Mouse (Mus musculus) ES-E14 (cell line): ENCODE measurements at regions not wholly inside any gene's neighbourhood (a gene's known extent, or its start where the extent isn't known, plus 50 kb on each side); places are given as distances from the start of the nearest gene placed in this dataset.

Source experiments
- CHD2 ChIP-seq: IDR thresholded peaks from 2 replicates; pipeline ENCODE4 v1.6.1; 2014; ENCODE audit warnings: mild to moderate bottlenecking, low read depth, low read length, inconsistent platforms
- HCFC1 ChIP-seq: IDR thresholded peaks from 2 replicates; pipeline ENCODE4 v1.6.1; 2012; ENCODE audit warnings: low read length, inconsistent platforms, borderline replicate concordance; ENCODE audit not compliant: insufficient read depth
- MAFK ChIP-seq: IDR thresholded peaks from 2 replicates; pipeline ENCODE4 v1.6.1; 2014; ENCODE audit warnings: mild to moderate bottlenecking, low read depth, low read length, inconsistent platforms; ENCODE audit not compliant: insufficient read depth
- ZC3H11A ChIP-seq: IDR thresholded peaks from 2 replicates; pipeline ENCODE4 v1.6.1; 2012; ENCODE audit warnings: low read depth, mild to moderate bottlenecking, inconsistent platforms, low read length, borderline replicate concordance
- ZNF384 ChIP-seq: IDR thresholded peaks from 2 replicates; pipeline ENCODE4 v1.6.1; 2012; ENCODE audit warnings: low read depth, low read length, inconsistent platforms

GRCm38 (mm10) chr11:23181647-23182046, 74.2 kb upstream of the Xpo1 start:
- TF ChIP-seq ZNF384 (no peak), CHD2 (no peak), MAFK (no peak), HCFC1 (no peak), ZC3H11A (no peak)
